Mouse (Mus musculus) embryonic fibroblast, embryonic 13.5 days (primary cell): ENCODE data around the gene Gab2.

Experiments used
- CTCF ChIP-seq: IDR thresholded peaks from 2 replicates; pipeline ENCODE4 v1.5.1; 2011; ENCODE audit warnings: mild to moderate bottlenecking, control low read depth, low read length, moderate library complexity, borderline replicate concordance; ENCODE audit not compliant: insufficient read depth
- POLR2A ChIP-seq: IDR thresholded peaks from 2 replicates; pipeline ENCODE4 v1.6.1; 2011; ENCODE audit warnings: low read depth, mild to moderate bottlenecking, control low read depth, low read length, moderate library complexity

- TF ChIP-seq CTCF = no peak
- TF ChIP-seq POLR2A = no peak
These were observed 276.5 kb downstream of the Gab2 start for GRCm38 (mm10) chr7:97357840-97358239.
